Mouse (Mus musculus) spleen, embryonic (tissue): ENCODE results near the gene Jag1.

Experiments
- CTCF ChIA-PET: fragments of 350-600 bp; sonication (Branson Sonifier 250); formaldehyde crosslinking; loops from one replicate; lab custom pipeline; 2022; lab: Charles Lee

The Jag1 gene

GRCm38 (mm10) chr2:137063829-137064228 lies 52.6 kb downstream of the Jag1 start:
- CTCF ChIA-PET = no interaction called here

DNA sequence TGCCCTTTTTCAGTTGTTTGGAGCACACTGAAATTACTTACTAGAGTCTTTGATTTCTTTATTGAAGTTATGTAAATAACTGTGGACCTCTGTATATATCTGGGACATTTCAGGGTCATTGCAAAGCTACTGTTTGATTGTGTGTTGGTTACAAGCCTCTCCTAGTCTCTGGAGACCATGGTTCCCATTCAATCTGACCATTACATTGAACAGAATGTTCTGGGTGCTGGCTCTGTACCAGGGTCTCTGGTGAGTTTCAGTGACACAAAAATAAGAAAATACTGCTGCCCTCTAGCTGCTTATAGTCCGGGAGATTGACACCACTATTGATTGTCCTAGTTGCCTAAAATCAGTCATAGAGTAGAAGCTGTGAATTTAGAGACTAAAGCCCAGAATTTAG lies 66.5 kb downstream of the Jag1 start:
- CTCF ChIA-PET = no interaction called here

GRCm38 (mm10) chr2:137049367-137049766 lies 67.1 kb downstream of the Jag1 start:
- CTCF ChIA-PET = no interaction called here

DNA sequence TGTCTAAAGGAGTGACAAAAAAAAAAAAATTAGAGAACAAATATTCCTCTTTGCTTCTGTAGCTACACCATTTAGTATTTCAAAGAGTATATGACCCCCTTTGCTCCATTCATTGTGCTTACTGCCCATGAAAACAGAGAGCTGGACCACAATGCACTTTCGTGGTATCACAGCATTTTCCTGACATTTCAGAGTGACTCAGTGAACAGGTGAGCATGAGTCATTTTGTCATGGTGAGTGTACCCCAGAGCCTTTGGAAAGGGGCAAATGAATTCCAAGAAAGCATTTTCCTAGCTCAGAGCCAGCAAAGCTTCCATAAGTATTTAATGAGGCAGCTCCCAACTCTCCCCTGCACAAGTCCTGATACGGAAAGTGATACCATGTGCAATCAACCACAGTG lies 72.3 kb downstream of the Jag1 start:
- CTCF ChIA-PET = no interaction called here
